Mouse (Mus musculus) left cerebral cortex, postnatal 14 days (tissue): ENCODE data around the gene Gm9922. TPM values are rescaled to one million over a fixed set of nuclear protein-coding genes. Genes with fewer than 3 reads are reported as not detected.

Experiments
- DNase-seq, 2 experiments: peaks; one replicate each; pipeline ENCODE4 v3.0.0; 2021 to 2022; ENCODE audit warnings: low spot score in 2 of 2, mixed read lengths in 1 of 2
- intact Hi-C: fragments of 180-260 bp; cut with DNase I; formaldehyde crosslinking; loops from one replicate; pipeline ENCODE4 v1.15.1; 2025
- long read RNA-seq, 2 experiments: library from polyadenylated mRNA; stranded (forward); transcript quantifications; one replicate each; pipeline ENCODE4 v2.0.0; 2021
- total RNA-seq, 2 experiments: library from RNA; stranded (reverse); gene quantifications; 2 replicates each; pipeline ENCODE4 v1.2.3; 2021

The Gm9922 gene
- total RNA-seq = not detected
- long read RNA-seq, experiment 1 = 0 reads
- long read RNA-seq, experiment 2 = 0 reads

DNA sequence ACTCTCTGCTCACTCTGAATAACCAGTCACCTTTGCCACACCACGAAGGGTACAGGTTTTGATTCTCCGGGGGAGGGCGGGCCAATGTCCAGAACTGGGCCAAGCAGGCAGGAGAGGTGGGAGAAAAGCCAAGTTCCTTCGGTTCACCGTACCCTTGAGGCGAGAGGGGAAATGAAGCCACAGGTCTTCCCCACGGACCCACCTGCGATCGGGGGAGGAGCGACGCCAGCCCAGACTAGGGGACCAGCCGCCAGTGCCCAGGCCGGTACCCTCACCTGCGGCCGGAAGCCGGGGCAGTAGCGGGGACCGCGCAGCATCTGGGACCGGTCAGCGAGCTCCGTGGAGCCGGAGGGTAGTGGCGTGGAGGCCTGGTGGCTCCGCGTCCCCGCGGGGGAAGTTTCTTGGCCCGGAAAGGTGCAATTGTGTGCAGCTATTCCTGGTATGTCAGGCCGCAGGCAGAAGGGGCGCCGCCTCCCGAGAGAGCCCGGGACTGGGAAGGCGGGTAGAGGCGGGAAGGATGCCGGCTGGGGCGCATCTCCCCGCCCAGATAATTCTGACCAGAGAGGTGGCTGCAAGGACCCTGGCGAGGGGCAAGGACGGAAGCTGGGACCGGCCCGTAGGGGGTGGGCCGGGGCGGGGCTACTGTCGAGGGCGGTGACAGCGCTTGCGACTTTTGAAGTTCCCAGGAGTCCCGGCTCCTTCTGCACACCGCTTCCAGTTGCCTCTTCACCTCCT, at the start of gene Gm9922, which contains the start of gene Lmo7:
Gene Gm9922, minus strand, starts transcription at position 578 of the 735 bp plus-strand sequence.
Gene Lmo7, plus strand, starts transcription at position 721 of the 735 bp plus-strand sequence.
- peak; percentile 9 to 10 for DNase-seq
- intact Hi-C loops = no loop called here

DNA sequence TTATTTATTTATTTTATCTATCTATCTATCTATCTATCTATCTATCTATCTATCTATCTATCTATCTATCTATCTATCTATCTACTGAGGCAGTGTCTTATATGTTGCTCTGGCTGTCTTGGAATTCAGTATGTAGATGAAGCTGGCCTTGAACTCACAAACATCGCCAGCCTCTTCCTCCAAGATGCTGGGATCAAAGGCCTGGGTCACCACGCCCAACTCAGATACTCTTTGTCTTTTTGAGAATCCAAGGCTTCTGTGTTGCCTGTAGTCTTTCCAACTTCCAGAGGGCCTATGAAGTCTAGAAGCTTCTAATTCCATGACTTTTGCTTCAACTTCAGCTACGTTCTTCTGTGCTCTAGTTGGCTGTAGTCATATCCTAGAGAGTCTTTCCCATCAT, 48.8 kb upstream of the Gm9922 start:
- intact Hi-C loops = no loop called here
- no peak for DNase-seq

DNA sequence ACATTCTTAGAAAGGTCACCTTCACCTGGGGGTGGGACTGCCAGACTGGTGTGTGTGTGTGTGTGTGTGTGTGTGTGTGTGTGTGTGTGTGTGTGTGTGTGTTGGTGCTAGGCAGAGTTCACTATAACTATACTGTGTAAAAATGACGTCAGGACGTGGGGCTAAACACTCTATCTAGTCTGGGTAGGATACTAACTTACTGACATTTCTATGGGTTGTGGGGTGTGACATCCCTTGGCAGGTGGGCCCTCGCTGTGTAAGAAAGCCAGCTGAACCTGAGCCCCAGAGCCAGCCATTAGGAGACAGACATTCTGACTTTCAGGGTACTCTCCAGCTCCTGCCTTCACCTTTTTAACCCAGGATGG, 47.5 kb upstream of the Gm9922 start:
- intact Hi-C loops = no loop called here
- no peak for DNase-seq

DNA sequence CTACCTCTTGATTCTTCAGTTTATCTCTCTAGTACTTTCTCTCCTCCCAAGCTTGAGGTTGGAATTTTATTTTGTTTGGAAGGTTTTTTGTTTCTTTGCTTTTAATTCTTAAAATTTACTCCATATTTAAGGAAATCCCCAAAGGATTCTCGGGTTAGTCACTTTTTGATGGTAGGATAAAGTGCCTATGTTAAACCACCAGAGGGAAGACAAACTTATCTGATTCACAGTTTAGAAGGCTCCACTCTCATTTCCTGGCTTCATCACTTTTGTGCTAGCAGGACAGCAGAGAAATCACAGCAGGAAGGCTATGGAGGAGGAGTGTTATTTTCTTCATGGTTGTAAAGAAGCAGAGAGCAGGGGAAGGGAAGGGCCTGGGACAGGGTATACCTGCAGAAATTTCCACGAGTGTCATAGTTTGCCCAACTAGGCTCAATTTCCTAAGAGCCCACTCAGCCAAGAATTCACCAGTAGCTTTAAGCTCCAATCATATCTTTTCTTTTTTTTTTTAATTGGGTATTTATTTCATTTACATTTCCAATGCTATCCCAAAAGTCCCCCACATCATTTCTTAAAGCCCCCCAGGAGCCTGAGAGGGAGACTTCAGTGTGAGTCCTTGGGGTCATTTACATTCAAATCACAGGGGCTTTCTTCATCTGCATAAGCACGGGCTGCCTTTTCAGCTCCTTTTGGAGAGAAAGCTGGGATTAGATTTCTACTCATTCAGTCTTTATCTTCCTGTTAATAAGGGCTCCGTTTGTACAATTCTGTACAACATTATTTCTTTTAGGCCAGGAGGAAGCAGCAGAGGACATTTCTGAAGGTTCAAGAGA, 46.9 kb upstream of the Gm9922 start:
- intact Hi-C loops = no loop called here
- DNase-seq = no peak

DNA sequence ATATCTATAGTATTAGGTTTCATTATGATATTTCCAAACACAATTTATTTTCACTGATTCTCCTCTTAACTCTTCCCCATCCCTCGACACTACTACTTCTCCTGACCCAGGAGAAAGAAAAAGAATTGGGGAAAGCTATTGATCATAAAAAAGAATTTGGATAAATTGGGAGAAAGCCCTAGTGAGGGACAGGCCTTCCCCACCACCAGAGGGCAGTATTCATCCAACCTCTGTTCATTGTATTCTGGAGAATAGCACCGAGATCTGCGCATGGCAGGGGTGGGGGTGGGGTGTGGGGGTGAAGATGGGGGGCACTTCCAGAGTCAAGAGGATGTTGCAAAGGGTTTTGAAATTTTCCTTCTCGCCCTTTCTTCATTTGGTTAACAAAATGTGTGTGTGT, 45.0 kb upstream of the Gm9922 start:
- peak; percentile 15 to 29 for DNase-seq
- intact Hi-C loops = no loop called here

DNA sequence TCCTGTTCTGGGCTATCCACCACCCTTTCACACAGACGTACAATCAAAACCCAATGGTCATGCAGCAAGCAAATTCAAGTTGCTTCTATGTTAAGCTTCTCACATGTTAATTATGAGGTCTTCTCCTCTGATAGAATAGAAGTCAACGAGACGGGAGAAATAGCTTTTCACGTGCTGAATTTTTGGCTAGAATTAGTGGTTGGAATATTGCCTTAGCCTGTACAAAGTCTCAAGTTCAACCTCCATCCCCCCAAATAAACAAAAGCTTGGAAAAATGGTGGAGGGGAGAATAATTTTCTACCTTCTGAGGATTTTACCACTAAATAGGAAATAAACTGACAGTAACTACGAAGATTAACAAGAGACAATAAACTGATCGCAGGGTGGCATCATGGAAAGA, 42.1 kb upstream of the Gm9922 start:
- no peak for DNase-seq
- intact Hi-C loops = no loop called here

DNA sequence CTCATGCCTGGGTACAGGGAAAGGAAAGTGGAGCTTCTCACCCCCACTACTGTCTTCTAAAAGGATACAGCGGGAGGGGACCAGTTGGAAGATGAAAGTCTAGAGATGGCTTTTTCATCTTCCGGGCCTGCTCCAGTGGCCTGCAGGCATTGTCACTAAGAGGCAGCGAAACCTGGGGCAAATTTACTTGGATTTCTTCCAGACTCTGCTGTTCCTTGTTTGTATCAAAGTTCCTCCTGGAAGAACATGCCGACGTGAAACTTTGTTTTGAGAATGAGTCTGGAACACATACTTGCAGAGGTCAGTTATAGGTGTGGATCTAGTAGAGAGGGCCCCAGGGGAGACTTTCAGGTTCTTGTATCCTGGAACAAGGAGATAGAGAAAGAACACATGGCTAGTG, 41.7 kb upstream of the Gm9922 start:
- no peak for DNase-seq
- intact Hi-C loops = no loop called here

DNA sequence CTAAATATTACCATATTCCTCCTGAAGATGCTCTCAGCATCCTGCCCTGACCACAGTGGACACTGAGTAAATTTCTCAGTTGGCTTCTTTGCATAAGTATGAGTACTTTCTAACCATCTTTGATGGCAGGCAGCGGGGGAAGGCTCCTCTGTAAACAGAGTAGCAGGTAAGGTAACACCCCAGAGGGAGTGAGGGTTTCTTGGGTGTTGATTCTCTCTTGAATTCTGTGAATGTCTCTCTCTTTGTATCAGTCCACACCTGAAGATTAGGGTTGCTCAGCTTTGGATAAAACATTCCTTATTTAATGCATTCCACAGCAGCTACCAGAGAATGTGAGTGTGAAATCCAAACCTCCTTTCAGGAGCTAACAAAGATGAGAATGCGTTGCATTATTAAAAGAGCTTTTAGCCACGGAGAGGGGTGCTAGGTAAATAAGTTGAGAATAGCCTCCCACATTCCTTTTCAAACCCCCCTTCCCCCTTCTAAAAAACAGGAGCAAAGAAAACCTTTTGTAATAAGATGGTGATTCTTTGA, 34.2 kb upstream of the Gm9922 start:
- intact Hi-C loops = no loop called here
- no peak for DNase-seq

DNA sequence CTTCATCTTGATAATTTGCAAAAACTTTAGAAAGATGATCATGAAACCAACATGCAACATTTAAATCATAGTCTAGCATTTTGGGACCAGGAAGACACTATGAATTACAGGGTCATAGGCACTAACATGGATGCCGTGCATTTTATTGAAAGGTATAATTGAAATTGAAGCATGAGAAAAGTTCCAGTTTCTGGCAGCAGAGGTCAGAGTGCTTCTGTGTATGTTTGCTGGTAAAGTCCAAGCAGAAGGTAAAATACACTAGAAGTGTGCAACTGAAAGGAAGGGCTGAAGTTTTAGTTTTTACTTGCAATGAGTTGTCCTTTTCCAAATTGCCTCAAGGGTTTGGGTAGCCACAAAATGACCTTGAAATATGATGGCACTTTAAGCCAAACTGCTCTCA, 32.7 kb upstream of the Gm9922 start:
- no peak for DNase-seq
- intact Hi-C loops = no loop called here

DNA sequence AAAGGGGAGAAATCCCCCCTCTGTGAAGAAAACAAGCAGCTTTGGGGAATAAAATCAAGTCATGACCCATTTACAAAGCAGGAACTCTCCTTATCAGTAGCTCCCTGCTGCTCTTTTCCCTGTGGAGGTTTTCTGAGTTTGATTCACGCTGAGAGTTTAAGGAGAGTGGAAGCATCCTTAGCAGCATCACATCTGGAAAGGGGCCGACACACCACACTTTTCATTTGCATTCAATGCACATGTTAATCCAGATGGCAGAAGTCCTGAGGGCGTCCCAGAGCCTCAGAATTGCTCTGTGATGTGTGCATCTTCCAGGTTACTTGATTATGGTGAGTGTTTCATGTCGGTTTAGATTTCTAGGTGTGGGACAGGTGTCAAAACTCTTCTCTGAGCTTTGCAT, 25.8 kb upstream of the Gm9922 start:
- intact Hi-C loops = no loop called here
- DNase-seq = no peak

DNA sequence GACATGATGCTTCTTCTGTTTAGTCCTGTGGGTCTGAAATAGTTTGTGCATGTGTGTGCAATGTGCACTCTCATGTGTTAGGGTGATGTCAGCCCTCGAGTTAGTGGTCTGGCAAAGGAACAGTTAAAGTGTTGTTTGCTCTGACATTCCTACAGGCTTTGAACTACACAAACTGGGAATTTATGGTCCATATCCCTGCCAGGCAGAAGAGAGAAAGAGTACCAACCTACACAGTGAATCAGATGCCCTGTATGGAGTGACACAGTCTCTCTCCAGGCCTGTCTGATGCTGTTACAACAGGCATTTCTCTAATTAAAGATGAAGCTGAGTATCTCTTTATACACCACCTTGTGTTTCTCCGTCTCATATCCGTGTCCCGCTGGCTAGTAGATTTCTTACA, 21.3 kb upstream of the Gm9922 start:
- DNase-seq = no peak
- intact Hi-C loops = no loop called here

DNA sequence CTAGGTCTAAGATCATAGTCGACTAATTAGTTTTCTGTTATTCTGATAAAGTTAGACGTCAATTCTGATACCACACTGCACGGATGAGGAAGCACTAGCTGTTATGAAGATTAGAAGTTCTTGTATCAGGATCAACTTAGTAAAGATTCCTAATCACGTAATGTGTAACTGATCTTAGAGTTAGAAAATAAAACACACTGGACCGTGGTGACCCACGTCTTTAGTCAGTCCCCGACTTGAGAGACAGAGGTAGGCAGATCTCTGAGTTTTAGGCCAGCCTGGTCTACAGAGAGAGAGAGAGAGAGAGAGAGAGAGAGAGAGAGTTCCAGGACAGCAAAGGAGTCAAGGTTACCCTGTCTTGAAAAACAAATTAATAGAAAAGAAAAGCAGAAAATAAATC, 18.8 kb upstream of the Gm9922 start:
- DNase-seq = no peak
- intact Hi-C loops = no loop called here

DNA sequence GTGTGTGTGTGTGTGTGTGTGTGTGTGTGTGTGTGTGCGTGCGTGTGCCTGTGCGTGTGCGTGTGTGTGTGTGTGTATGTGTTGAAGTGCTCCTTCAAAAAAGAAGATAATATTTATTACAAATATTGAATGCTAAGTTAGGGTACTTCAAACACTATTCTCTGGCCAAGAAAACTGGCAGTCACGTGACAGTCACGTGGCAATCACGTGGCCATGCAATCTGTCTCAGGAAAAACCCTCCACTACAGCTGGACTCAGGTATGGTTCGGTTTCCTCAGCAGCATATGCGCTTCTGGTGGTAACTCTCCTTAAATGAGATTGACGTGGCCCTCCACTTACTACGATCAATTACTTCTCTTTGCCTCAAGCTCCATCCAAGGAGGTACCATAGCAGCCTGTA, 18.2 kb upstream of the Gm9922 start:
- intact Hi-C loops = no loop called here
- no peak for DNase-seq

DNA sequence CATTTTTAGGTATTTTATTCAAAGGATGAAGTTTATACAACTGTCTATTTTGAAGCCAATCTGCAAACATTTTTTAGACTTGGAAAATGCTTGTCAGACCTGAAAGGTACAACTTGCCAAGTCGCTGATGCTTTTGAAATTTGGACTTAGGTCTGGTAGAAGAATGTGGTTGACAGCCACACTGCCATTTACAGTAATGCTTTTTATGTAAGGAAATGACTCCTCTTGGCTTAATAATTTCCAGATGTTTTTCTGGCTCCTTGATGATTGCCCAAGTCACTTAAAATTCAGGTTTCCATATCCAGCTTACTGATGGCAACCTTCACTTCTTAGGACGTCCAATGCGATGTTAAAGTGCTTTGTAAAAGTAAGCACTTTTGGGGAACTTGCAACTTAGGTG, 17.0 kb upstream of the Gm9922 start:
- no peak for DNase-seq
- intact Hi-C loops = no loop called here

DNA sequence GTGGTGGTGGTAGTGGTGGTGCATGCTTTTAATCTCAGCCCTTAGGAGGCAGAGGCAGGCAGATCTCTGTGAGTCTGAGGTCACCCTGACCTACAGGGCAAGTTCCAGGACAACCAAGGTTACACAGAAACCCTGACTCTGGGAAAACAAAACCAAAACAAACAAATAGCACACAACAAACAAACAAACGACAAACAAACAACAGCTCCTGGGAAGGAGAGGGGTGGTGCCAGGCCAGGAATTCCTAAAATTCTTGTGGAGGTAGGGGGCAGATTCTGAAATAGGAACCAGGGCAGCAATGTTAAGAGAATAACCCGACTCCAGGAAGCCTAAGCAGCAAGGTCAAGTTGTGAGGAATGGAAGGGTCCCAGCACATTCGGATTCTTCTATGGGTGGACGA, 7.9 kb upstream of the Gm9922 start:
- DNase-seq = no peak
- intact Hi-C loops = no loop called here

DNA sequence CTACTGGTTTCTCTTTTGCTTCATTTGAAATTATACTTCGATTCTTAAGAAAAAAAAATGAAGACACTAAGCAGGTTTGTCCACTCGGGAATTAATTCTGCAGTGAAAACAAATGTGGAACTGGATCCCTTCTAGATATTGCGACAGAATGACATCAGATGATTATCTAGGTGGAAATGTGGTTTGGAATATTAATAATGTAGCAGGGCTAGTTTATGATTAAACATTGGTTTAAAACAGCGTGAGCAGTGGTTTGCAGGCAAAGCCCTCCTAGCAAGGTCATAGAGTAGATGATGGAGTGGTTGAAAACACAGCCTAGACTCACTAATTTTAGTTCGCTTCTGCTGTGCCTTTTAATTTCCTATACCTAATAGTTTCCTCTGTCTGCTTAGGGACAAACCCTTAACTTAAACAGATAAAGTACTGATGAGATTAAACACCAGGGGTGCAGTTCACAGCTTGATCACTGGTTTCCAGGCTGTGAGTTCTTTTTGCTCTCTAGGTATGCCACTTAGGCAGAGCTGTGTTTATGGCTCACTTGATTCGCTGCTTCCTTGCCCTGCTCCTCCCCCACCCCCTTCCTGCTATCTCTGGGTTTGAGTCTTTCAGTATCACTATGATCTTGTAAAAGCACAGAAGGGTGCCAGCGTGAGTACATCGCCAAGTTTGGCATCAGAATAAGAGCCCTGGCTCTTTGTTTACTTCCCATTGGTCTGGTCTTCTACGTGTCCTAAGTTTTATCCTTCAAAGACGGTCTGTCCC, 4.1 kb upstream of the Gm9922 start:
- intact Hi-C loops = no loop called here

DNA sequence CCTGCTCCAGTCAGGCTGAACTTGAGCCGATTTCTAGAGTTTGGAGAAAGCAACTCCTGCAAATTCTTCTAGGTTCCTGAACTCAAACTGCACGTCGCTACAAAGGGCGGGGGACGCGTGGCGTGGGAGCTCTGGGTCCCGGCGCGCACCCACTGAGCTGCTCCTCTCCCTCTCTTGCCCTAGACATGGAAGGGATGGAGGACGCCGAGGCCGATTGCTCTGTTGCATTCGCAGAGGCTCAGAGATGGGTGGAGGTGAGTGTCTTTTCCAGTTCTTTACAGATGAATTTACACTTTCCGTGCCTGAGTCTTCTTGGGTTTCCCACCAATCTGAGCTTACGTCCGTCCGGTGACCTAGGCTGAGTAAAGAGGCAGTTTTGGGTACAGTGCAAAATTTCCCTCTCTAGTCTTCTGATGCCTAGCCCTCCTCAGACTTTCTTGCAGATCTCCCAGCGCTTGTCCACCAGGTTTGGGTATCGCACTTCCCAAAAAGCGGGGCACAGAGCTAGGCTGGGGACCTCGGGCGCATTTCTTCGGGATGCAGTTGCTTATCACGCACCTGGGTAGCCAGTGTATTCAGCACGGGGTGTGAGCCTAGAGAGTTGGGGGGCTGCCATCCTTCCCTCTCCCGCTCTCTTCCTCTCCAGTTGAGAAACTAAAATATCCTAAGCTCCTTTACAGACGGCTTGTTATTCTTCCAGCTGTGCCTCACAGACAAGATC, 518 bp upstream of the Gm9922 start:
- DNase-seq = no peak
- intact Hi-C loops = no loop called here

More for the DNA sequence above, 4.1 kb upstream of the Gm9922 start:
- DNase-seq = no peak

DNA sequence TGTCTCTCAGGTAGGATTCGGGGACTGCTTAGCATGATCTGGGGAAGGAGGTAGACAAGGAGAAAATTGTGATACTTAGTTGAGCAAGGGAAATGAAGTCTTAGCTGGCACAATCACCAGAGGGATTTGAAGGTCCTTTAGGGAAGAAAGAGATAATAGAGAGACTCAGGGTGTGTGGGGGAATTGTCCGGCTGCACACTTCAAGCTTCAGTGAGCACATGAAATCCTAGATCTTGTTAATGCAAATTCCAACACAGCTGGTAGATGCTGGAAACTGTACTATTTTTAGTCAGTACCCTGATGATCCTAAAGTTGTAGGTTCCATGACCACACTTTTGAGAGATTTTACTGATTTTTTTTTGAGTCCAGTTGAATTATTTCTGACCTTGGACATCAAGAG, 15.2 kb downstream of the Gm9922 start:
- DNase-seq = no peak
- intact Hi-C loops = no loop called here

DNA sequence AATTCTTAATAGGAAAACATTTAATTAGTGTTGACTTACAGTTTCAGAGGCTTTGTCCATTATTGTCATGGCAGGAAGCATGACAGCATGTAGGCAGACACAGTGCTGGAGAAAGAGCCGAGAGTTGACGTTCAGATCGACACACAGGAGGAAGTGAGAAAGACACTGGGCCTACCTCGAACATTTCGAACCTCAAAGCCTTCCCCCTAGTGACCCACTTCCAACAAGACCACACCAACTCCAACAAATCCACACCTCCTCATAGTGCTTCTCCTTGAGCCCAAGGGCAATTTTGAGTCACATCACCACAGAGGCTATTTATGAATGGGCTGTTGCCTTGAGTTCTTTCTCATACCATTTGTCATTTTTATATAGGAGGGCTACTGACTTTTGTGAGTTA, 22.5 kb downstream of the Gm9922 start:
- intact Hi-C loops = no loop called here
- no peak for DNase-seq
